Mouse (Mus musculus): ENCODE measurements around the gene Tecta.

- no peak for TF ChIP-seq CTCF (IDR thresholded peaks at IDR 0.05)
- no peak for TF ChIP-seq EP300 (IDR thresholded peaks at IDR 0.05)
Observed at GRCm38 (mm10) chr9:42315816-42316215, 83.9 kb downstream of the Tecta start.

Data from lung, postnatal 0 days (tissue).